Mouse (Mus musculus) activated CD4-positive, CD25-positive, alpha-beta regulatory T cell, adult 4 months (primary cell): ENCODE measurements at regions not wholly inside any gene's neighbourhood (a gene's known extent, or its start where the extent isn't known, plus 50 kb on each side); places are given as distances from the start of the nearest gene placed in this dataset.

ENCODE experiments used
- ATAC-seq: one replicate; pipeline ENCODE4 v1.8.0; 2017

- ATAC-seq = no peak
Measured at GRCm38 (mm10) chr16:29802603-29803002, 223.5 kb downstream of the Opa1 start.

GRCm38 (mm10) chr16:29807859-29808258 lies 228.7 kb downstream of the Opa1 start:
- no peak for ATAC-seq

- no peak for ATAC-seq
Measured at GRCm38 (mm10) chr16:29808851-29809250, 229.7 kb downstream of the Opa1 start.

GRCm38 (mm10) chr16:29813411-29814038 lies 234.4 kb downstream of the Opa1 start:
- no peak for ATAC-seq

GRCm38 (mm10) chr16:29814039-29814438 lies 234.9 kb downstream of the Opa1 start:
- peak; percentile 75 for ATAC-seq

- ATAC-seq = no peak
Measured at GRCm38 (mm10) chr16:29814655-29815054, 235.5 kb downstream of the Opa1 start.

GRCm38 (mm10) chr16:29815200-29815599 lies 236.1 kb downstream of the Opa1 start:
- ATAC-seq = no peak

GRCm38 (mm10) chr16:29815632-29816337 lies 236.7 kb downstream of the Opa1 start:
- ATAC-seq = no peak

- ATAC-seq = no peak
Measured at GRCm38 (mm10) chr16:29816681-29817369, 237.7 kb downstream of the Opa1 start.

GRCm38 (mm10) chr16:29818807-29819440 lies 239.8 kb downstream of the Opa1 start:
- no peak for ATAC-seq

- no peak for ATAC-seq
Measured at GRCm38 (mm10) chr16:29820704-29821103, 241.6 kb downstream of the Opa1 start.

GRCm38 (mm10) chr16:29822110-29822509 lies 242.1 kb upstream of the Hes1 start:
- no peak for ATAC-seq

- no peak for ATAC-seq
Measured at GRCm38 (mm10) chr16:29822843-29823401, 241.3 kb upstream of the Hes1 start.

- ATAC-seq = no peak
Measured at GRCm38 (mm10) chr16:29826927-29827326, 237.3 kb upstream of the Hes1 start.

- no peak for ATAC-seq
Measured at GRCm38 (mm10) chr16:29827776-29828175, 236.4 kb upstream of the Hes1 start.

- no peak for ATAC-seq
Measured at GRCm38 (mm10) chr16:29829457-29829856, 234.7 kb upstream of the Hes1 start.

GRCm38 (mm10) chr16:29830101-29830500 lies 234.1 kb upstream of the Hes1 start:
- ATAC-seq = no peak

- ATAC-seq = no peak
Measured at GRCm38 (mm10) chr16:29833298-29833697, 230.9 kb upstream of the Hes1 start.

- ATAC-seq = no peak
Measured at GRCm38 (mm10) chr16:29833875-29834274, 230.3 kb upstream of the Hes1 start.

- ATAC-seq = peak; percentile 90
Measured at GRCm38 (mm10) chr16:29834669-29835068, 229.5 kb upstream of the Hes1 start.

- ATAC-seq = peak; percentile 14
Measured at GRCm38 (mm10) chr16:29837025-29837629, 227.1 kb upstream of the Hes1 start.

GRCm38 (mm10) chr16:29837874-29838273 lies 226.3 kb upstream of the Hes1 start:
- no peak for ATAC-seq
